Mouse (Mus musculus) G1E (cell line): ENCODE results near the gene Top3a.

Source experiments
- CTCF ChIP-seq: IDR thresholded peaks from 2 replicates; pipeline ENCODE4 v1.5.1; 2012; ENCODE audit warnings: low read depth, low read length, inconsistent platforms, mixed read lengths
- GATA1 ChIP-seq: IDR thresholded peaks from 2 replicates; pipeline ENCODE4 v1.6.1; 2012; ENCODE audit warnings: borderline replicate concordance, low read length, inconsistent platforms, mixed read lengths
- POLR2AphosphoS5 ChIP-seq: IDR thresholded peaks from 2 replicates; pipeline ENCODE4 v1.6.1; 2012; ENCODE audit warnings: low read depth, low read length, inconsistent platforms; ENCODE audit not compliant: insufficient replicate concordance
- TAL1 ChIP-seq: conservative IDR thresholded peaks from 2 replicates; pipeline ENCODE4 v1.6.1; 2012; ENCODE audit warnings: low read depth, low read length, inconsistent platforms, mixed read lengths

GRCm38 (mm10) chr11:60696165-60696564 is 81.0 kb downstream of the Top3a start:
- no peak for TF ChIP-seq GATA1
- no peak for TF ChIP-seq TAL1
- TF ChIP-seq CTCF, result no peak
- no peak for TF ChIP-seq POLR2AphosphoS5
